In the genomic region with DNA sequence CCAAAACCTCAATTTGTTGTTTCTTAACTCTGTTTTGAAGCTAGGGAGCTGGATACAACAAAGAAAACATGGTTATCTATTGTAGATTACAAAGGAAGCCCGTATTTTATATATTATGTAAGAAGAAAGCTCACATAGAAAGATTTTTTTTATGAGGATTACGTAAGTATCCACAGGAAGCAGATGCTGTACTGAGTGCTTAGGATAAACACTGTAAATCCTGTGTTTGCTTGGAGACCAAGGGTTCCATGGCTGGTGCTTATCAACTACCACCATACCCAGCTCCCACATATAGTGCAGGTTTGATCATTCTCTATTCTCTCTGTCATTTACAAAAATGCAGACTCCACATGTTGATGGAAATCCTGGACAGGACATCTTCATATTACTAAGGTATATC, we compare ENCODE assay signal across 21 mouse cellular contexts.
DNase-seq lines count a peak whose midpoint lies in the region; ATAC-seq and TF ChIP-seq lines count a peak whose summit lies in the region.
"Had no signal": no experiment of that assay in that cellular context is flagged by ENCODE, and none has a peak within 500 bp of the region (broad histone marks: within the 10 kb centered on the region; RNA-seq: fewer than 3 reads in every experiment).

No protein-coding gene starts in this region.

- no peaks in the 10 kb centered on the region for H3K4me1 ChIP-seq in heart, postnatal 0 days (ENCODE audit: control insufficient read depth, insufficient read depth)
- H3K4me1 ChIP-seq in lung, postnatal 0 days (ENCODE audit: insufficient read depth, low read depth, low read length): no peaks in the 10 kb centered on the region
- H3K4me1 ChIP-seq: embryonic facial prominence, embryonic 10.5 days; embryonic facial prominence, embryonic 12.5 days; forebrain, embryonic 13.5 days; forebrain, embryonic 15.5 days had no signal

- 45% methylated on average over 2 of the region's 2 CpGs for WGBS in heart, postnatal 0 days
- 61% methylated on average over 2 of the region's 2 CpGs for WGBS in lung, postnatal 0 days

- no peak for TF ChIP-seq EP300 in heart, postnatal 0 days (IDR thresholded peaks at IDR 0.05; ENCODE audit: low read depth)
- TF ChIP-seq EP300 in lung, postnatal 0 days (IDR thresholded peaks at IDR 0.05): peak; percentile 79

- H3K4me3 ChIP-seq in heart, postnatal 0 days (ENCODE audit: low read depth, low read length): no peak overlapping the region
- H3K4me3 ChIP-seq in lung, postnatal 0 days (ENCODE audit: low read depth, low read length): no peak overlapping the region
- H3K4me3 ChIP-seq: embryonic facial prominence, embryonic 10.5 days; embryonic facial prominence, embryonic 12.5 days; forebrain, embryonic 13.5 days; forebrain, embryonic 15.5 days had no signal

- H3K36me3 ChIP-seq in heart, postnatal 0 days (replicated peaks; ENCODE audit: control insufficient read depth, insufficient read depth, low read length): no peaks in the 10 kb centered on the region
- H3K36me3 ChIP-seq in lung, postnatal 0 days (ENCODE audit: insufficient read depth, low read length): no peaks in the 10 kb centered on the region
- H3K36me3 ChIP-seq: embryonic facial prominence, embryonic 10.5 days; embryonic facial prominence, embryonic 12.5 days; forebrain, embryonic 15.5 days had no signal

- H3K9ac ChIP-seq in heart, postnatal 0 days (replicated peaks; ENCODE audit: low read depth, low read length): no peak overlapping the region
- H3K9ac ChIP-seq in lung, postnatal 0 days (replicated peaks; ENCODE audit: low read depth): no peak overlapping the region
- H3K9ac ChIP-seq: embryonic facial prominence, embryonic 12.5 days; forebrain, embryonic 13.5 days; forebrain, embryonic 15.5 days; forebrain, postnatal 0 days had no signal

- no peak overlapping the region for H3K4me2 ChIP-seq in heart, postnatal 0 days (ENCODE audit: low read depth, low read length)
- no peak overlapping the region for H3K4me2 ChIP-seq in lung, postnatal 0 days (replicated peaks; ENCODE audit: low read depth, low read length)
- H3K4me2 ChIP-seq: embryonic facial prominence, embryonic 12.5 days; forebrain, embryonic 13.5 days; forebrain, embryonic 15.5 days had no signal

- DNase-seq in heart, postnatal 0 days (ENCODE audit: low spot score): peak; percentile 6
- DNase-seq in heart, postnatal 14 days: no peak
- peak; percentile 24 for DNase-seq in lung, postnatal 0 days (ENCODE audit: low spot score)
- no peak for DNase-seq in lung, postnatal 14 days
- DNase-seq in kidney, postnatal 36 days: no peak
- DNase-seq: adrenal gland, adult 8-10 months; adrenal gland, postnatal 14 days; adrenal gland, postnatal 36 days; cerebellum, adult 11-12 months; cerebellum, adult 2 months; cerebellum, adult 9-10 months; cerebellum, postnatal 10 days; cerebellum, postnatal 25 days; forebrain, postnatal 0 days had no signal

- ATAC-seq in heart, postnatal 0 days (ENCODE audit: insufficient read depth, low read depth): no peak
- ATAC-seq in lung, postnatal 0 days: peak; percentile 71
- peak; percentile 80 for ATAC-seq in granulocyte monocyte progenitor cell, adult 5-6 weeks (replicated peaks; ENCODE audit: poor library complexity, severe bottlenecking)
- peak; percentile 46; the same call in 1 of the 2 replicates for ATAC-seq in megakaryocyte progenitor cell, adult 5-6 weeks (replicated peaks; ENCODE audit: poor library complexity)
- no peak for ATAC-seq in activated CD4-positive, CD25-positive, alpha-beta regulatory T cell, adult 4 months
- ATAC-seq: forebrain, embryonic 13.5 days; forebrain, embryonic 15.5 days; forebrain, postnatal 0 days had no signal

- TF ChIP-seq CTCF in heart, postnatal 0 days (IDR thresholded peaks at IDR 0.05; ENCODE audit: low read depth): no peak
- no peak for TF ChIP-seq CTCF in lung, postnatal 0 days (IDR thresholded peaks at IDR 0.05)

- no peaks in the 10 kb centered on the region for H3K9me3 ChIP-seq in heart, postnatal 0 days (replicated peaks; ENCODE audit: control insufficient read depth, low read length)
- no peaks in the 10 kb centered on the region for H3K9me3 ChIP-seq in lung, postnatal 0 days (ENCODE audit: low read length)
- H3K9me3 ChIP-seq: embryonic facial prominence, embryonic 10.5 days; embryonic facial prominence, embryonic 12.5 days; forebrain, embryonic 13.5 days; forebrain, embryonic 15.5 days had no signal

- intact Hi-C loops in heart, postnatal 14 days (cut with DNase I): no loop called here

- H3K27ac ChIP-seq in heart, postnatal 0 days (ENCODE audit: low read depth): no peak overlapping the region
- no peak overlapping the region for H3K27ac ChIP-seq in lung, postnatal 0 days (ENCODE audit: low read length)
- H3K27ac ChIP-seq: embryonic facial prominence, embryonic 10.5 days; embryonic facial prominence, embryonic 12.5 days; forebrain, embryonic 13.5 days; forebrain, embryonic 15.5 days had no signal

- no peaks in the 10 kb centered on the region for H3K27me3 ChIP-seq in heart, postnatal 0 days (ENCODE audit: control insufficient read depth, insufficient read depth, low read length)
- H3K27me3 ChIP-seq in lung, postnatal 0 days (replicated peaks; ENCODE audit: insufficient read depth, low read length): no peaks in the 10 kb centered on the region
- H3K27me3 ChIP-seq: embryonic facial prominence, embryonic 12.5 days; forebrain, embryonic 13.5 days; forebrain, embryonic 15.5 days had no signal

Comparison
In these comparisons a context has a peak if more than half of its experiments do, and no peak if none do; other contexts are left out.
1. DNase-seq: peak in heart, postnatal 0 days (single experiment) and lung, postnatal 0 days (single experiment); none in heart, postnatal 14 days (0 of 2), lung, postnatal 14 days (single experiment) and kidney, postnatal 36 days (0 of 2).
2. ATAC-seq: peak in lung, postnatal 0 days (single experiment), granulocyte monocyte progenitor cell, adult 5-6 weeks (single experiment) and megakaryocyte progenitor cell, adult 5-6 weeks (single experiment); none in heart, postnatal 0 days (single experiment) and activated CD4-positive, CD25-positive, alpha-beta regulatory T cell, adult 4 months (single experiment).